Mouse (Mus musculus): ENCODE measurements around the gene Tsacc. TPM values are rescaled to one million over a fixed set of nuclear protein-coding genes. Genes with fewer than 3 reads are reported as not detected.

Gene Tsacc
- polyA plus RNA-seq, 1 experiment from 2014 or later = 12.3 TPM

DNA sequence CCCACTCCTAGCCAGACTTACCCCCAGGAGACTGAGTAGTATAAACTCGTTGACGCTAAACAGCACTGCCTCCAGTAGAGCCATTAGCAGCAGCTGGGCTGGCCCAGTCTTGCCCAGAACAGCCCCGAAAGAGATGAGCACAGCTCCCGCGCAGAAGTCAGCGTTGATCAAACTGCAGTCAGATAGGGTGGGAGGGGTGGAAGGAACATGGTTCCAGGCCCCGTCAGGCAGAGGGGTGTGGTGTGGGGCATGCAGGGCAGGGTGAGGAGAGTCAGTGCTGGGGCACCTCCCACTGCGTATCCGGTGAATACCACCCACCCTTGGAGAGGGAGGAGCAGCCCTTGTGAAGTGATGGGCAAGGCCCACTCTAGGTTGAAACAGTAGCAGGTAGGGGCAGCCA is 49.1 kb downstream of the Tsacc start:
- Histone ChIP-seq H3K36me3 (ENCODE audit: control insufficient read depth, insufficient read depth, low read length) (no peaks in the 10 kb centered on the region), H3K27me3 (ENCODE audit: control insufficient read depth, insufficient read depth, low read depth, low read length) (peaks cover 16% of the 10 kb centered on the region), H3K4me1 (replicated peaks; ENCODE audit: control insufficient read depth, insufficient read depth, low read length) (no peaks in the 10 kb centered on the region), H3K27ac (ENCODE audit: low read length) (no peak overlapping the region), H3K9ac (ENCODE audit: low read length) (no peak overlapping the region), H3K4me3 (ENCODE audit: low read length) (no peak overlapping the region), H3K4me2 (ENCODE audit: low read depth, low read length) (no peak overlapping the region), H3K9me3 (ENCODE audit: control insufficient read depth, low read length) (no peaks in the 10 kb centered on the region)
- WGBS = 55% methylated on average over 9 of the region's 9 CpGs
- no peak for ATAC-seq (ENCODE audit: low read depth)

DNA sequence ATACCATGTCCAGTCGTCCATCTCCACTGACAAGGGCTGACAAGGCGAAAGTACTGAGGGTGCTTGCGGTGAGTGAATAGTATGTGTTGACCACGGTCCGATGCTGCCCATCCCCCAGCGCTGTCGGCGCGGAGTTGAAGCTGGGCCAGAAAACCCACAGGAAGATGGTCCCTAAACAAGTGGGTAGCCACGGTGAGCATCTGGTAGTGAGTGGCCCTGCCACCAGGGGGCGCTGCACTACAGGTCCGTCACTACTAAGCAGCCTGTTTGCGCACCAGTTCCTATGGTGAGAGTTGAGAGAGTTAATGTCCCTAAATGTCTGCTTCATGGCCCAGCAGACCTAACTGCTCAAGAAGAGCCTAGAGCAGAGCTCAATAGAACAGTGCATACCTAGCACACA is 51.0 kb downstream of the Tsacc start:
- 21% methylated on average over 13 of the region's 13 CpGs for whole genome bisulfite sequencing
- Histone ChIP-seq H3K4me2 (ENCODE audit: low read depth, low read length) (no peak overlapping the region), H3K9me3 (ENCODE audit: control insufficient read depth, low read length) (no peaks in the 10 kb centered on the region), H3K27me3 (ENCODE audit: control insufficient read depth, insufficient read depth, low read depth, low read length) (peaks cover 30% of the 10 kb centered on the region), H3K4me3 (ENCODE audit: low read length) (no peak overlapping the region), H3K27ac (ENCODE audit: low read length) (no peak overlapping the region), H3K9ac (ENCODE audit: low read length) (no peak overlapping the region), H3K36me3 (ENCODE audit: control insufficient read depth, insufficient read depth, low read length) (no peaks in the 10 kb centered on the region), H3K4me1 (replicated peaks; ENCODE audit: control insufficient read depth, insufficient read depth, low read length) (no peaks in the 10 kb centered on the region)
- ATAC-seq (ENCODE audit: low read depth) = 0 out of 2 replicates have a peak, but pooled peaks have one; percentile 31

DNA sequence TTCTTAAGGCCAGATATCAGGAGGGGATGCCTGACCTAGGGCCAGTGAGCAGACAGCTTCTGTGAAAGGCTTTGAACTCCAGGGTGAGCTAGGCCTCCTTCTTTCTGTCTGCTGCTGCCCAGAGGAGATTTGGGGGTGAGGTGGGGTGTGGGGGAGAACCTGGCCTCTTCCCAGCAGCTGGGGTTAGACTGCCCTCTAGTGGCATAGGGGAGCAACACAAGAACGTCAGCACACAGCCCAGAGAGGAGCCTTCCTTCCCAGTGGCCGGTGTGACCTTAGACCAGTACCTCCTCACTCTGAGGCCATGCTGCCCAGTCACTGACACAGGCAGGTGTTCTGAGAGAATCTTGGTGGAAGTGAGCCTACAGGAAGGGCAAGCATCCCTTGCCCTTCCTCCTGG is 52.7 kb downstream of the Tsacc start:
- Histone ChIP-seq H3K4me3 (ENCODE audit: low read length) (no peak overlapping the region), H3K27ac (ENCODE audit: low read length) (no peak overlapping the region), H3K9me3 (ENCODE audit: control insufficient read depth, low read length) (no peaks in the 10 kb centered on the region), H3K36me3 (ENCODE audit: control insufficient read depth, insufficient read depth, low read length) (no peaks in the 10 kb centered on the region), H3K4me1 (replicated peaks; ENCODE audit: control insufficient read depth, insufficient read depth, low read length) (no peaks in the 10 kb centered on the region), H3K27me3 (ENCODE audit: control insufficient read depth, insufficient read depth, low read depth, low read length) (peaks cover 47% of the 10 kb centered on the region), H3K4me2 (ENCODE audit: low read depth, low read length) (no peak overlapping the region), H3K9ac (ENCODE audit: low read length) (no peak overlapping the region)
- ATAC-seq (ENCODE audit: low read depth) = no peak
- 0% methylated on average over 2 of the region's 2 CpGs for WGBS

DNA sequence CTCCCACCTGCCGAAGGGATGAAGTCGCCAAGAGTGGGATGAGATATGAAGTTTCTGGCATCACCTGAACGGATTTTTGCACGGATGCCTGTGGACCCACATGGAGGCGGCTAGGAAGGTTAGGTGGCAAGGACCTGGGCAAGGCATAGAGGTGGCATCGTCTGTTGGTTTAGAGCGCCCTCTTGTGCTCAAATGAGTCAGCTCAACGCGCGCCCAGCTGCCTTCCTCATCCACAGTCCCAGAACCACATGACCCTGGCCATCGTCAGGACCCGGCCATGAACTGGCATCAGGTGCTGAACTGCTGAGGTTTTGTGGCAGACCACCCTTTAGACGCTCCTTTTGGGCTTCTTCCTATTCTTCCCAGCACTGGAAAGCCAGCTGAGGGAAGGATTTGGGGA is 54.3 kb downstream of the Tsacc start:
- H3K9me3 ChIP-seq (ENCODE audit: control insufficient read depth, low read length) = no peaks in the 10 kb centered on the region
- ATAC-seq (ENCODE audit: low read depth) = peak; percentile 66; the same call in 1 of the 2 replicates
- H3K36me3 ChIP-seq (ENCODE audit: control insufficient read depth, insufficient read depth, low read length) = no peaks in the 10 kb centered on the region
- no peak overlapping the region for H3K27ac ChIP-seq (ENCODE audit: low read length)
- no peak overlapping the region for H3K4me3 ChIP-seq (ENCODE audit: low read length)
- H3K9ac ChIP-seq (ENCODE audit: low read length) = no peak overlapping the region
- H3K27me3 ChIP-seq (ENCODE audit: control insufficient read depth, insufficient read depth, low read depth, low read length) = peaks cover 57% of the 10 kb centered on the region
- no peak overlapping the region for H3K4me2 ChIP-seq (ENCODE audit: low read depth, low read length)
- 1% methylated on average over 13 of the region's 13 CpGs for WGBS
- no peaks in the 10 kb centered on the region for H3K4me1 ChIP-seq (replicated peaks; ENCODE audit: control insufficient read depth, insufficient read depth, low read length)

GRCm38 (mm10) chr3:88241045-88241786 is 55.6 kb downstream of the Tsacc start:
- WGBS = 3% methylated on average over 47 of the region's 48 CpGs
- H3K9me3 ChIP-seq (ENCODE audit: control insufficient read depth, low read length) = no peaks in the 10 kb centered on the region
- H3K36me3 ChIP-seq (ENCODE audit: control insufficient read depth, insufficient read depth, low read length) = no peaks in the 10 kb centered on the region
- H3K27me3 ChIP-seq (ENCODE audit: control insufficient read depth, insufficient read depth, low read depth, low read length) = peaks cover 58% of the 10 kb centered on the region
- 0 out of 2 replicates have a peak overlapping the region, but pooled peaks have one; percentile 6 for H3K4me2 ChIP-seq (ENCODE audit: low read depth, low read length)
- H3K4me3 ChIP-seq (ENCODE audit: low read length) = peak overlapping the region; percentile 5; the same call in 1 of the 2 replicates
- no peak for ATAC-seq (ENCODE audit: low read depth)
- no peak overlapping the region for H3K9ac ChIP-seq (ENCODE audit: low read length)
- H3K4me1 ChIP-seq (replicated peaks; ENCODE audit: control insufficient read depth, insufficient read depth, low read length) = no peaks in the 10 kb centered on the region
- no peak overlapping the region for H3K27ac ChIP-seq (ENCODE audit: low read length)

DNA sequence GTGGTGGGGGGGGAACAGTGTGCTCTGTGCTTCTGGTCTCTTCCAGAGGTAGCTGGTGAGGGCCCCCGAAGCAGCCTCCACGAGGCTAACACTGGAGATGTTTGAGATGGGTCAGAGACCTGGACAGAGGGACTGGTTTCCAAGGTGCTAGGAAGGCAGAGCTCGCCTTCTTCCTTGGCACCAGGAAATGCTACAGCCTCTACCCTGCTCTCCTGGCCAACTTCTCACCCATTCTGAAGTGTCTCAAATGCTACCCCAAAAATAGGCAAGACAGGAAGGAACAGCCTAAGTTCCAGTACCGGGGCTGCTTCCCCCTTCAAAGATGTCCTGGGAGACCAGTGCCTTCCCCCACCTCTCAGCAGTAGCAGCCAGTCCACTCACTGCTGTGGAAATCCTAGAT is 57.4 kb downstream of the Tsacc start:
- H3K27ac ChIP-seq (ENCODE audit: low read length) = no peak overlapping the region
- no peak overlapping the region for H3K4me2 ChIP-seq (ENCODE audit: low read depth, low read length)
- H3K36me3 ChIP-seq (ENCODE audit: control insufficient read depth, insufficient read depth, low read length) = no peaks in the 10 kb centered on the region
- ATAC-seq (ENCODE audit: low read depth) = no peak
- H3K4me1 ChIP-seq (replicated peaks; ENCODE audit: control insufficient read depth, insufficient read depth, low read length) = no peaks in the 10 kb centered on the region
- 50% methylated on average over 4 of the region's 4 CpGs for WGBS
- H3K9me3 ChIP-seq (ENCODE audit: control insufficient read depth, low read length) = no peaks in the 10 kb centered on the region
- no peak overlapping the region for H3K4me3 ChIP-seq (ENCODE audit: low read length)
- H3K9ac ChIP-seq (ENCODE audit: low read length) = no peak overlapping the region
- H3K27me3 ChIP-seq (ENCODE audit: control insufficient read depth, insufficient read depth, low read depth, low read length) = peaks cover 55% of the 10 kb centered on the region

DNA sequence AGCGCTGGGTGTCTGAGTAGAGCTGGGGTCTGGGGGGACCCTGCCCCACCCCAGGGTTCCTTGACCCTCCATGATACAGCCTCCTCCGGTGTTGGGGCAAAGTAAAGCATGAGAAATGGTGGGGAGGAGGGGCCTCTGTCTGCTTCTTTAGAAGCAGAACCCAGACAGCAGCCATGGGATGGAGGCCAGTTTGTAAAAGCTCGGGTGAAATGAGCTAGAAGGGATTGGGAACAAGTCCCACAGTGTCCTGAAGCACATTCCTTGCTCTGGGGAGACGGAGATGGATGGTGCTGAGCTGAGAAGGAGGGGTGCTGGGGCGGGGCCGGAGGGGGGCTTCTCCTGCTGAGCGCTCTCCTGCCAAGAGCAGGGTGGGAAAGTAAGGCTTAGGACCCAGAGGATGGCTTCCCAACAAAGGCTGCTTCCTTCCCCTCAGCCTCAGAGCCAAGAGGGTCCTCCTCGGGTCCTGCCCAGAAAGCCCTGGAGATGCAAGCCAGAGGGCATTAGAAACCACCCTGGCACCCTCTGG is 57.9 kb downstream of the Tsacc start:
- H3K4me1 ChIP-seq (replicated peaks; ENCODE audit: control insufficient read depth, insufficient read depth, low read length) = no peaks in the 10 kb centered on the region
- H3K9me3 ChIP-seq (ENCODE audit: control insufficient read depth, low read length) = no peaks in the 10 kb centered on the region
- H3K9ac ChIP-seq (ENCODE audit: low read length) = no peak overlapping the region
- peaks cover 55% of the 10 kb centered on the region for H3K27me3 ChIP-seq (ENCODE audit: control insufficient read depth, insufficient read depth, low read depth, low read length)
- ATAC-seq (ENCODE audit: low read depth) = no peak
- no peaks in the 10 kb centered on the region for H3K36me3 ChIP-seq (ENCODE audit: control insufficient read depth, insufficient read depth, low read length)
- H3K27ac ChIP-seq (ENCODE audit: low read length) = no peak overlapping the region
- H3K4me3 ChIP-seq (ENCODE audit: low read length) = no peak overlapping the region
- WGBS = 32% methylated on average over 8 of the region's 8 CpGs
- no peak overlapping the region for H3K4me2 ChIP-seq (ENCODE audit: low read depth, low read length)

DNA sequence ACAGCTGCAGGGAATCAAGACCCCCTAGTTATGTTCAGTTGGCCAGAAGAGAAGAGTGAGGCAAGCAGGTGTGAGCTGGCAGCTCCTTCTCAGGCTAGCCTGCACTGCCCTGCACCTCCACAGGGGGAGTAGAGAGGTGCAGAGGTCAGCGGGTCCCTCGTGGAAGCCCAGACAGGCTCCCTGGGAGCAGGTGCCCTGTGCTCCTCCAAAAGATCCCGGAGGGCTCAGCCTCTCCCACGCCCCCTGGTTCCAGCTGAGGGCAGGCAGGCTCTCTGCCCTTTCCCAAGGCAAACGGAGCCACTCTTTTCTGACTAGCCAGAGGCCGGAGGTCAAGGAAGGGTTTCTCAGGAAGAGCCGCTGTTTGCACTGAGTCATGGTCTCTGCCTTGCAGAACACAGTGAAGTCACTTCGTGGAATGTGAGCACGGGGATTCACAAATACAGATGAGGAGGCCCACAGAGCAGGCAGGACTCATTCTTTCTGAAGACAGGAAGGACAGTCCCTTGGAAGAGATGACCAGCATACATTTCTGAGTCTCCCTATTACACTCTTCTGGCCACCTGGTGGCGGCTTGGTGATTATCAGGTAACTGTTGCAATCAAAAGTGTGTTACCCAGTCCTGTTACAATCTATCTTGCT is 59.1 kb downstream of the Tsacc start:
- H3K9me3 ChIP-seq (ENCODE audit: control insufficient read depth, low read length) = no peaks in the 10 kb centered on the region
- WGBS = 7% methylated on average over 10 of the region's 10 CpGs
- no peak for ATAC-seq (ENCODE audit: low read depth)
- H3K27ac ChIP-seq (ENCODE audit: low read length) = no peak overlapping the region
- no peaks in the 10 kb centered on the region for H3K4me1 ChIP-seq (replicated peaks; ENCODE audit: control insufficient read depth, insufficient read depth, low read length)
- no peak overlapping the region for H3K9ac ChIP-seq (ENCODE audit: low read length)
- peaks cover 46% of the 10 kb centered on the region for H3K27me3 ChIP-seq (ENCODE audit: control insufficient read depth, insufficient read depth, low read depth, low read length)
- H3K36me3 ChIP-seq (ENCODE audit: control insufficient read depth, insufficient read depth, low read length) = no peaks in the 10 kb centered on the region
- H3K4me3 ChIP-seq (ENCODE audit: low read length) = no peak overlapping the region
- H3K4me2 ChIP-seq (ENCODE audit: low read depth, low read length) = no peak overlapping the region

DNA sequence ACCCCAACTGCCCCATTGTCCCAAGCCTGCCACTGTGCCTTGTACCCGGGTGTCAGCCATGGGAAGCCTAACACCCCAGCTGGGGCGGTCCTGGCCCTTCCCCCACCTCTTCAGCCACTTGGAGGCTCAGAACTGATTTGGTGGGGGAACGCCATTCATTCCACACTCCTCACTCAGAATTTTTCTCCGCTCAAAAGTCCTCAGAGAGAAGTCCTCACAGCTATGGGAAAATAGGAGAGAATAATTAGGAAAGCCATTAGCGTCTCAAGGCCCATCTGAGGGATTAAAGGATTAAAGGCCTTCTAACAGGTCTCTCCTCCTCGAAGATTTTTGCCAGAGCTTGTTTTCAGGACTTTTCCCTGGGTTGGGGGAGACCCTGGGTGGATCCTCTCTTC is 59.6 kb downstream of the Tsacc start:
- ATAC-seq (ENCODE audit: low read depth) = no peak
- Histone ChIP-seq H3K27ac (ENCODE audit: low read length) (no peak overlapping the region), H3K9ac (ENCODE audit: low read length) (no peak overlapping the region), H3K4me2 (ENCODE audit: low read depth, low read length) (no peak overlapping the region), H3K9me3 (ENCODE audit: control insufficient read depth, low read length) (no peaks in the 10 kb centered on the region), H3K4me3 (ENCODE audit: low read length) (no peak overlapping the region), H3K27me3 (ENCODE audit: control insufficient read depth, insufficient read depth, low read depth, low read length) (peaks cover 41% of the 10 kb centered on the region), H3K36me3 (ENCODE audit: control insufficient read depth, insufficient read depth, low read length) (no peaks in the 10 kb centered on the region), H3K4me1 (replicated peaks; ENCODE audit: control insufficient read depth, insufficient read depth, low read length) (no peaks in the 10 kb centered on the region)
- 27% methylated on average over 6 of the region's 6 CpGs for WGBS

Data from lung, embryonic 16.5 days (tissue).